Mouse (Mus musculus) induced T-regulatory cell, adult 2 months (primary cell): ENCODE data around the gene Rad9a.

Experiments
- DNase-seq: peaks from one replicate; pipeline ENCODE4 v3.0.0-alpha.2; 2012; ENCODE audit warnings: low read depth

Rad9a gene

GRCm38 (mm10) chr19:4164100-4164499, 37.4 kb downstream of the Rad9a start:
- DNase-seq: no peak

DNA sequence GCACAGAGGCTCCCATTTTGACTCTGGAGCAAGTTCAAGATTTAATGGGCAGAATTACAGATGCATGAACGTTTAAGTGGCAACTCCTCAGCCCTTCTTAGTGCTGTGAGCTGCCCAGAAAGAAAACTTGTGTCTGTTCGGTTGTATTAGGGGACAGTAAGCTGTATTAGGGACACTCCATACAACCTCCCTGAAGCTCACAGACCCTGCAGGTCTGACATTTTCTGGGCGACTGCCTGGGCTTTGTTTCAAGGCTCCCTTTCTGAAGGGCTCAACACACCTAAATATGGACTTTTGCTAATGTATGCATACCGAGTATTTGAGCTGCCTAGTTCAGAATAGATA, 37.9 kb downstream of the Rad9a start:
- DNase-seq: no peak

- DNase-seq: peak; percentile 96
Measured at GRCm38 (mm10) chr19:4162646-4163542, 38.6 kb downstream of the Rad9a start, which contains the start of gene Rps6kb2. TSS of gene Rps6kb2 (minus strand) at chr19:4163354.

GRCm38 (mm10) chr19:4159049-4159448, 42.4 kb downstream of the Rad9a start:
- no peak for DNase-seq

DNA sequence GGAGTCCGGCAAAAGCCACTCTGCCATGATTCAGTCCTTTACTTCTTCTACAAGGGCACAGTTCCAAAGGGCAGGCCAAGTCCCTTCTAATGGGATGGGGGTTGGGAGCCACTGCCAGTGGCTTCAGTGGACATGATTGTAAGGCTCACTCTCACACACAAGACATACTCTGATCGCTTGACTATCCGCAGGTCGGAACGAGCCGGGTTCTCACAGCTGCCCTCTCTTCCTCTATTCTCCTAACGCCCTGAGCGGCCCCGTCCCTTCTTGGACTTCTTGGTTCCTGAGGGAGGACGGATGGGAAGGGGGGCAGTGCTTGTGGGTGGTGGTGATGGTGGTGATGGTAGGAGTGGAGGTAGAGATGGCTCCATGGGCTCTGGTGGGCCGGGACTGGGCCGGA, 44.7 kb downstream of the Rad9a start:
- DNase-seq: no peak

DNA sequence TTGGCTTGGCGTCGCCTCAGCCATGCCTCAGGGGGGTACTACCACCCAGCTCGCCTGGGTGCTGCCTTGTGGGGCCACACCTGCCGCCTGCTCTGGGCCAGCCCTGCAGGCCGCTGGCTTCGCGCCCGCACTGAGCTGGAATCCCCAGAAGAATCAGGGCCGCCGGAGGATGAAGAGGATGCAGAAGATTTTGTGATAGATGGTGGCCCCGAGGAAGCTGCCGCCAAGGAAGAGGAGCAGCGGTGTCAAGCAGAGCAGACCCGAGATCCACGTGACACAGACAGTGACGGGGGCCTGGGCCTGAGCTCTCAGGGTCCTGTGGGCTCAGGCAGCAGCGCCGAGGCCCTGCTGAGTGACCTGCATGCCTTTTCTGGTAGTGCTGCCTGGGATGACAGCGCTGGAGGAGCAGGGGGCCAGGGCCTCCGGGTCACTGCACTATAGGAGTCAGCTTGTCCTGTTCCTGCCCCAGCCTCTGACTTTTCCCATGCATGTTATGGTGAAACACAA, 45.3 kb downstream of the Rad9a start:
- peak; percentile 43 for DNase-seq

DNA sequence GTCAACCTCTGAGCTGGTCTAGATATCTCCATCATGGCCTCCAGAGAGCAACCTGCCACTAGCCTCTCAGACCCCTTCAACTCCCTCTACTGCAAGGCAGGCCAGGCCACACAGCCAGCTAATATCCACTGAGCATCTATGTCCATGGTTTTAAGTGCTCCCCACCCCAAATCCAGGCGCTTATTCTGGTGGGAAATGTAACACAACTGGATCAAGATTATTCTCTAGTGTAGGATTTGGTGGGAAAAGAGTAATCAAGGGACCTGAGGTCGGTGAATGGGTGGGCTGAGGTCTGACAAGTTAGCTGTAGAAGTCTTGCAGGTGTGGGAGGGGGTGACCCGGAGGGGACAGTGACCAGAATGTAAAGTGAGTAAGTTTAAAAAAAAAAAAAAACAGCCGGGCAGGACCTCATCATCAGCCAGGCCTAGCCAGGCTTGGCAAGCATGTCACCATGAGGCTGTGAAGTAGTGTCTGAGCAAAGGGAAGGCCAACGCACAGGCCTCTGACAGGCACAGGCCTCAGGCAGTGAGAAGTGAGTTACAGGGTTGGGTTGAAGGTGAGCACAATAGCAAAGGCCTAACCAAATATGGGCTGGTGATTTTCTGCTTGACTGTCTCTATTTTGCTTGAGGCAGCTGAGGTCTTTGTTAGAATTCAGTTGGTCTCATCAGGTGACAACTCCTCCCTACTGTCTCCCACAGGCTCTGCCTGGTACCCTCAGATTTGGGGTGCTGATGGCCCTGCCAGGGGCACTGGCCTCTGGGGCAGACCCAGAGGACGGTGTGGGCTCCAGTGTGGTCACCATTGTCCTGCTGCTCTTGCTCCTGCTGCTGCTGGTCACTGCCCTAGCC, 46.0 kb downstream of the Rad9a start:
- peak; percentile 63 for DNase-seq

- peak; percentile 79 for DNase-seq
Measured at GRCm38 (mm10) chr19:4154437-4155222, 46.8 kb downstream of the Rad9a start.

GRCm38 (mm10) chr19:4153232-4153654, 48.2 kb downstream of the Rad9a start, which contains the start of gene Ptprcap:
TSS of gene Ptprcap (plus strand) at chr19:4153604.
- DNase-seq: no peak

- DNase-seq: no peak
Measured at GRCm38 (mm10) chr19:4152445-4153231, 48.8 kb downstream of the Rad9a start.

GRCm38 (mm10) chr19:4151898-4152297, 49.6 kb downstream of the Rad9a start:
- DNase-seq: no peak

GRCm38 (mm10) chr19:4151488-4151860, 50.0 kb downstream of the Rad9a start:
- DNase-seq: no peak

DNA sequence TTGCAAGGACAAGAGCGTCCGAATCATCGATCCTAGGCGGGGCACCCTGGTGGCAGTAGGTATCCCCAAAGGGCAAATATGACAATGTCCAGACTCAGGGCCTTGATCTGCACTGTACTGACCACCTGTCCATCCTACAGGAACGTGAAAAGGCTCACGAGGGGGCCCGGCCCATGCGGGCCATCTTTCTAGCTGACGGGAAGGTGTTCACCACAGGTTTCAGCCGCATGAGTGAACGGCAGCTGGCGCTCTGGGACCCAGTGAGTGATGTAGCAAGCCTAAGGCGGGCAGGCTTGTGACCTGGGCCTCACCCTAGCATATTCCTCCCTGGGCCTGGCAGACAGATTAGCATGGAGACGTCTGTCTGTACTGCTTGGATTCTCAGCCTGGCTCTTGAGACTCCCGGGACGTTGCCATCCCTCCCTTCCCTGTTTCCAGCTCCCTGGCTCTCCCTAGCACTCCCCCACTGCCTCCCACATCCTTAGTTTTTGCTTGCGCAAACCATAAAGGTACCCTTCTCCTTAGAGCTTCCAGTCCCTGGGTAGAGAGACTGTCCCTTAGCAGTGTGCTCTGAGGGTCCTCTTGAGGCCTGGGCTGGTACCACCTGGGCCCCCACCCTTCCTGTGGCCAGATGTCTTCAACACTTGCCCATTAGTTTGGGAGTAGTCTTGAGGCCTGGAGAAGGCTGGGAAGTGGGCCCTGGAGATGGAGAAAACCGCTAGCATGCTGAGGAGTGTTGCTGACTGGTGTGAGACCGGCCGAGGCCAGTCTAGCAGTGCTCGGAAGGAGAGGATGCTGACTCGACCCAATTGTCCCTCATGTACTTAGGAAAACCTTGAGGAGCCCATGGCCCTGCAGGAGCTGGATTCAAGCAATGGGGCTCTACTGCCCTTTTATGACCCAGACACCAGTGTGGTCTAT, 50.6 kb downstream of the Rad9a start:
- no peak for DNase-seq

DNA sequence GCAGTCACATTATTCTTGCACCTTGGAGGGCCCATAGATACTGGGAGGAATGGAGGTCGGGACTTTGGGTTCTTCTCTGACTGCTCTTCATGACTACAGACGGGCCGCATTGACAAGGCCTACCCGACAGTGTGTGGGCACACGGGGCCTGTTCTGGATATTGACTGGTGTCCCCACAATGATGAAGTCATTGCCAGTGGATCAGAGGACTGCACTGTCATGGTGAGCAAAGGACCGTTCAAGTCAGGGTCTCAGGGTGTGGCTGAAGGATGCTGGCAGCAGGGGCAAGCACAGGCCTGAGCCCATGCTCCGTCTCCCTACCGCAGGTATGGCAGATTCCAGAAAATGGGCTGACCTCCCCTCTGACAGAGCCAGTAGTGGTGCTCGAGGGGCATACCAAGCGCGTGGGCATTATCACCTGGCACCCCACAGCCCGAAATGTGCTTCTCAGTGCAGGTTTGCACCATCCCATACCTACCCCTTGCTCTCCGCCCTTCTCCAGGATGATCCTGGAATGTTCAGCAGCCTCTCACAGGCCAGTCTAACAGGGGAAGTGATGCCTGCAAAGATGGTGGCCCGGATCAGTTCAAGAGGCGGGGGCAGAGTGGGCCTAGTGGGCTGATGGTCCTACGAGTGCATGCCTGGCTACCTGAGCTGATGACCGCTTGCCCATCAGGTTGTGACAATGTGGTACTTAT, 51.5 kb downstream of the Rad9a start:
- DNase-seq: no peak

GRCm38 (mm10) chr19:4149283-4149682, 52.2 kb downstream of the Rad9a start:
- peak; percentile 44 for DNase-seq

GRCm38 (mm10) chr19:4148819-4149218, 52.6 kb downstream of the Rad9a start:
- DNase-seq: no peak

DNA sequence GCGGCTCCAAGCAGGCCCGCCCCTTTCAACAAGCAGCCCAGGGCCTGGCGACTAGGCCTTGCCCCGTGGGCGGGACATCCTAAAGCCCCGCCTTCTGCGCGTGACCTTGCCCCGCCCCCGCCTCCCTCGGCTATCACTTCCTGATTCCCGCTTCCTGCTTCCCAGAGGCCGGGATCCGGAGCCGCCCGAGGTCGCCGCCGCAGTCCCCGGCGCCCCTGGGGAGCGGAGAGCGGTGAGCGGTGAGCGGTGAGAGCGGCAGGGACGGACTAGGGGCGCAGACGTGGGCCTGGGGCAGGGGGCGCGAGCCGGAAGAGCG, 53.0 kb downstream of the Rad9a start, which contains the start of gene Coro1b:
TSS of gene Coro1b (plus strand) at position 129 of the 316 bp plus-strand sequence.
- peak; percentile 95 for DNase-seq

GRCm38 (mm10) chr19:4147782-4148490, 53.5 kb downstream of the Rad9a start:
- no peak for DNase-seq

GRCm38 (mm10) chr19:4147022-4147405, 54.4 kb downstream of the Rad9a start:
- DNase-seq: no peak
